Mouse (Mus musculus) intestine, embryonic 16.5 days (tissue): ENCODE results near the gene Vmn2r59. TPM values are rescaled to one million over a fixed set of nuclear protein-coding genes. Genes with fewer than 3 reads are reported as not detected.
"Not testable (repeated sequence)": the region's sequence is repeated elsewhere in the genome, so short reads cannot be mapped to it uniquely, and the experiment has no call there.

ENCODE experiments used
- ATAC-seq: fragments of 200-750 bp; cut with Nextera tagmentation; 2 replicates; pipeline ENCODE4 v1.8.0; 2017; ENCODE audit warnings: moderate TSS enrichment, moderate library complexity
- H3K27ac ChIP-seq: fragments of 300-500 bp; sonication (generic); 2 replicates; pipeline ENCODE4 v1.5.1; 2014; ENCODE audit warnings: mild to moderate bottlenecking, low read length
- H3K27me3 ChIP-seq: fragments of 300-500 bp; sonication (generic); replicated peaks from 2 replicates; pipeline ENCODE4 v1.6.1; 2014; ENCODE audit warnings: low read length, control low read depth, mixed read lengths; ENCODE audit not compliant: control insufficient read depth, insufficient read depth
- H3K36me3 ChIP-seq: fragments of 300-500 bp; sonication (generic); 2 replicates; pipeline ENCODE4 v1.6.1; 2014; ENCODE audit warnings: low read length, control low read depth; ENCODE audit not compliant: control insufficient read depth, insufficient read depth
- H3K4me1 ChIP-seq: fragments of 300-500 bp; sonication (generic); 2 replicates; pipeline ENCODE4 v1.6.1; 2014; ENCODE audit warnings: low read length, control low read depth, mixed read lengths; ENCODE audit not compliant: control insufficient read depth, insufficient read depth
- H3K4me2 ChIP-seq: fragments of 300-500 bp; sonication (generic); 2 replicates; pipeline ENCODE4 v1.6.1; 2014; ENCODE audit warnings: low read depth, low read length, control low read depth
- H3K4me3 ChIP-seq: fragments of 300-500 bp; sonication (generic); 2 replicates; pipeline ENCODE4 v1.5.1; 2014; ENCODE audit warnings: mild to moderate bottlenecking, low read length
- H3K9ac ChIP-seq: fragments of 300-500 bp; sonication (generic); 2 replicates; pipeline ENCODE4 v1.6.1; 2014; ENCODE audit warnings: low read depth, low read length
- H3K9me3 ChIP-seq: fragments of 300-500 bp; sonication (generic); 2 replicates; pipeline ENCODE4 v1.6.1; 2016; ENCODE audit warnings: low read length, control low read depth; ENCODE audit not compliant: control insufficient read depth
- WGBS: fragments of 180-500 bp; shearing (Covaris S2); extraction: QIAGEN DNeasy Blood & Tissue Kit; methylation state at CpG from one replicate; pipeline ENCODE4 v1.1.7; 2014; 5-methylcytosine and 5-hydroxymethylcytosine counted together
- polyA plus RNA-seq: library from polyadenylated mRNA; unstranded; fragments of >200 nt; fragmentation: Nextera tagmentation; extraction: Ambion mirVana; gene quantifications from 2 replicates; pipeline ENCODE4 v1.2.1, GENCODE M21; 2015

Gene Vmn2r59
- not detected in 2 replicates for polyA plus RNA-seq

GRCm38 (mm10) chr7:42058923-42059322, at the start of gene Vmn2r59:
TSS of gene Vmn2r59 (minus strand) at chr7:42059023.
- Histone ChIP-seq H3K4me3 (no peak within 1 kb of the TSS), H3K9me3 (no peaks in the 10 kb centered on the region)

GRCm38 (mm10) chr7:42107470-42107869, 48.6 kb upstream of the Vmn2r59 start, which contains the start of gene Vmn2r60:
TSS of gene Vmn2r60 (plus strand) at chr7:42107770.
- no peak within 1 kb of the TSS for H3K4me2 ChIP-seq
- H3K36me3 ChIP-seq, result no peaks in the 10 kb centered on the region
- no peak for ATAC-seq
- H3K4me3 ChIP-seq, result no peak within 1 kb of the TSS
- no peaks in the 10 kb centered on the region for H3K9me3 ChIP-seq
- no peak within 1 kb of the TSS for H3K27ac ChIP-seq
- no peak within 1 kb of the TSS for H3K9ac ChIP-seq
- H3K4me1 ChIP-seq, result no peaks in the 10 kb centered on the region
- 76% methylated on average over 2 of the region's 2 CpGs for WGBS
- no peaks in the 10 kb centered on the region for H3K27me3 ChIP-seq

More at GRCm38 (mm10) chr7:42058923-42059322, at the start of gene Vmn2r59:
- ATAC-seq, result no peak
- Histone ChIP-seq H3K36me3 (no peaks in the 10 kb centered on the region), H3K4me1 (no peaks in the 10 kb centered on the region), H3K27me3 (no peaks in the 10 kb centered on the region), H3K9ac (no peak within 1 kb of the TSS), H3K4me2 (no peak within 1 kb of the TSS), H3K27ac (no peak within 1 kb of the TSS)

- ATAC-seq, H3K9ac ChIP-seq, H3K27me3 ChIP-seq, H3K4me3 ChIP-seq, H3K4me2 ChIP-seq, H3K27ac ChIP-seq, H3K4me1 ChIP-seq, H3K9me3 ChIP-seq, H3K36me3 ChIP-seq: not testable (repeated sequence)
- 75% methylated on average over 12 of the region's 14 CpGs for WGBS
Measured at GRCm38 (mm10) chr7:42107061-42107460, 48.2 kb upstream of the Vmn2r59 start.

Other genes with a start within 250 kb of the Vmn2r59 start
- gene Vmn2r58, start 186.3 kb downstream of the Vmn2r59 start, polyA plus RNA-seq, result not detected in 2 replicates
- gene Vmn2r60, start 48.7 kb upstream of the Vmn2r59 start, polyA plus RNA-seq, result not detected in 2 replicates
- gene Vmn2r61, start 201.0 kb upstream of the Vmn2r59 start, polyA plus RNA-seq, result not detected in 2 replicates